Mouse (Mus musculus) forebrain, embryonic 14.5 days (tissue): ENCODE data around the gene Mt3. TPM values are rescaled to one million over a fixed set of nuclear protein-coding genes. Genes with fewer than 3 reads are reported as not detected.

ENCODE experiments used
- ATAC-seq: fragments of 200-750 bp; cut with Nextera tagmentation; 2 replicates; pipeline ENCODE4 v1.8.0; 2017; ENCODE audit warnings: mild to moderate bottlenecking, moderate library complexity
- DNase-seq: peaks from one replicate; pipeline ENCODE4 v3.0.0-alpha.2; 2015; ENCODE audit warnings: low spot score
- H3K27ac ChIP-seq: fragments of 300-500 bp; sonication (generic); 2 replicates; pipeline ENCODE4 v1.5.1; 2014; ENCODE audit warnings: low read depth, mild to moderate bottlenecking, control low read depth, low read length, moderate library complexity
- H3K27me3 ChIP-seq: fragments of 300-500 bp; sonication (generic); replicated peaks from 2 replicates; pipeline ENCODE4 v1.6.1; 2014; ENCODE audit warnings: low read length, control low read depth, mixed read lengths; ENCODE audit not compliant: control insufficient read depth, insufficient read depth
- H3K36me3 ChIP-seq: fragments of 300-500 bp; sonication (generic); 2 replicates; pipeline ENCODE4 v1.6.1; 2014; ENCODE audit warnings: low read length, control low read depth; ENCODE audit not compliant: control insufficient read depth, insufficient read depth
- H3K4me1 ChIP-seq: fragments of 300-500 bp; sonication (generic); 2 replicates; pipeline ENCODE4 v1.6.1; 2014; ENCODE audit warnings: antibody characterized with exemption, low read length, control low read depth; ENCODE audit not compliant: control insufficient read depth, insufficient read depth
- H3K4me2 ChIP-seq: fragments of 300-500 bp; sonication (generic); 2 replicates; pipeline ENCODE4 v1.6.1; 2014; ENCODE audit warnings: mild to moderate bottlenecking, control low read depth, low read length
- H3K4me3 ChIP-seq: fragments of 300-500 bp; sonication (generic); 2 replicates; pipeline ENCODE4 v1.5.1; 2014; ENCODE audit warnings: low read depth, low read length, control low read depth
- H3K9ac ChIP-seq: fragments of 300-500 bp; sonication (generic); 2 replicates; pipeline ENCODE4 v1.6.1; 2014; ENCODE audit warnings: mild to moderate bottlenecking, low read length, control low read depth, moderate library complexity
- H3K9me3 ChIP-seq: fragments of 300-500 bp; sonication (generic); replicated peaks from 2 replicates; pipeline ENCODE4 v1.6.1; 2016; ENCODE audit warnings: low read length, control low read depth, mixed read lengths; ENCODE audit not compliant: control insufficient read depth
- WGBS: fragments of 180-500 bp; shearing (Covaris S2); extraction: QIAGEN DNeasy Blood & Tissue Kit; methylation state at CpG from one replicate; pipeline ENCODE4 v1.1.7; 2014; 5-methylcytosine and 5-hydroxymethylcytosine counted together
- polyA plus RNA-seq: library from polyadenylated mRNA; unstranded; fragments of >200 nt; fragmentation: Nextera tagmentation; extraction: Ambion mirVana; gene quantifications from 2 replicates; pipeline ENCODE4 v1.2.1, GENCODE M21; 2014

Gene Mt3
- polyA plus RNA-seq, 1 experiment from 2014 or later: 306 TPM

DNA sequence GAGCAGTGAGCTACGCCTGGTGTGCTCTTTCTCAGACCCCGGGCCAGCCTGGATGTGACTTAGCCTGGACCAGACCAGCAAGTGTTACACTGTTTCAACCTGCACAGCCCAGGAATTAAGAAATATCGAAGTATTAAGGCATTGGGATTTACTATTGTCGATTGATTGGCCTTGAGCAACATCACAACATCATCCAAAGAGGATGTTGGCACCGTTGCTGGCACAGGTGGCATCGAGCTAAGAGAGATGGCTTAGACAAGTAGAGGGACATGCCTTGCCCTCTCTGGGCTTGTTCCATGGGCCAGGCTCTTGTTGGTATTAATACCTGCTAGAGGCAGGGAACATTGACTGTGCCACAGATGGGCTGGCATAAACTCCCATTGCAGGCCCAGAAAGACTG lies 16.9 kb upstream of the Mt3 start:
- H3K4me1 ChIP-seq: no peaks in the 10 kb centered on the region
- no peak overlapping the region for H3K27ac ChIP-seq

DNA sequence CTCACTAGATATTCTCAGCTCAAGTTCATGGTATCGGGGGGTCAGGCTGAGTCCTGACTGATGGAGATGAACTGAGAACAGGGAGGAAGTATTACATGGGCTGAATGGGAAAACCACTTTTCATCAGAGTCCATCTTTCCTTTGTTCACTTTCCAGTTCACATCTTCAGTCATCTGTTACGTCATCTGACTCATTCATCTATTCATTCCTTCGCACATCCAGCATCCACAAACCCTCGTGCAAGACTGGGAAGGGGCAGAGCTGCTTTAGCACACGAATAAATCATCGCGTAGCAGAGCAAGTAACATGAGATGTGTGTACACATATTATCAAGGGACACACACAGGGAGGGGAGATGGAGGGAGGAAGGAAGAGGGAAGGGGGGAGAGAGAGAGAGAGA lies 16.2 kb upstream of the Mt3 start:
- DNase-seq (no peak), ATAC-seq (no peak)
- Histone ChIP-seq H3K36me3 (no peaks in the 10 kb centered on the region), H3K27ac (no peak overlapping the region), H3K4me3 (no peak overlapping the region), H3K27me3 (no peaks in the 10 kb centered on the region), H3K9ac (no peak overlapping the region), H3K4me1 (no peaks in the 10 kb centered on the region), H3K9me3 (no peaks in the 10 kb centered on the region), H3K4me2 (no peak overlapping the region)
- WGBS: 80% methylated on average over 7 of the region's 7 CpGs

More for the DNA sequence above, 16.9 kb upstream of the Mt3 start:
- Histone ChIP-seq H3K27me3 (no peaks in the 10 kb centered on the region), H3K4me3 (no peak overlapping the region), H3K36me3 (no peaks in the 10 kb centered on the region), H3K9me3 (no peaks in the 10 kb centered on the region), H3K9ac (no peak overlapping the region), H3K4me2 (no peak overlapping the region)
- DNase-seq (no peak), ATAC-seq (no peak)
- 90% methylated on average over 6 of the region's 6 CpGs for WGBS

- WGBS: 64% methylated on average over 6 of the region's 6 CpGs
- Histone ChIP-seq H3K9me3 (no peaks in the 10 kb centered on the region), H3K36me3 (no peaks in the 10 kb centered on the region), H3K4me3 (no peak within 1 kb of the TSS), H3K4me2 (no peak within 1 kb of the TSS), H3K9ac (no peak within 1 kb of the TSS), H3K27ac (no peak within 1 kb of the TSS), H3K27me3 (no peaks in the 10 kb centered on the region), H3K4me1 (no peaks in the 10 kb centered on the region)
- no peak for DNase-seq
- ATAC-seq: no peak
Observed at GRCm38 (mm10) chr8:94136933-94137332, 15.5 kb upstream of the Mt3 start, which contains the start of gene Mt4. Gene Mt4, plus strand, starts transcription at chr8:94137197.

DNA sequence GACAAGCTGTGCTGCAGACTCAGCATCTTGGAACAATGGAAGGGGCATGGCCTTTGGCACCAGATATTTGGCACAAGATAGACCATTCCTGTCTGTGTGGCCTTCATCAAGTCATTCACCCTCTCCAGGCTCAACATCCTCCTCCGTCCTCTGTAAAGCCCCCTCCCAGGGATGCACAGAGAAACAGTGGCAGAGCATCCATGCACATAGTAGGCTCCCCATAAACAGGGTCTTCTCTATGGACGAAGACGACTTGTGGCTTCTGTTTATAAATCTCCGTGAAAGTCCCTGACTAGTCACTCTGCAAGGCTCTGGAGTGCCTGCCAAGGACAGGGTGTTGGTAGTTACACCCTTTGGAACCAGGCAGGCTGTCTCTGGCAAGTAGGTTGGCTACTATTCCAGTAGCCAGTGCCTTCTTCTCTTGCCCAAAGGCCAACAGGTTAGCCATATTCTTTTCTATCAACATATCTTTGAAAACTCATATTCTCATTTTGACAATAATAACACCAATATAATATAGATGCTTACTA lies 12.1 kb upstream of the Mt3 start:
- Histone ChIP-seq H3K4me2 (no peak overlapping the region), H3K27me3 (no peaks in the 10 kb centered on the region), H3K4me1 (no peaks in the 10 kb centered on the region), H3K9me3 (no peaks in the 10 kb centered on the region), H3K9ac (no peak overlapping the region), H3K27ac (no peak overlapping the region), H3K4me3 (no peak overlapping the region), H3K36me3 (no peaks in the 10 kb centered on the region)
- DNase-seq: no peak
- WGBS: 87% methylated on average over 4 of the region's 4 CpGs
- ATAC-seq: no peak

GRCm38 (mm10) chr8:94148236-94148635 lies 4.2 kb upstream of the Mt3 start:
- 38% methylated on average over 5 of the region's 5 CpGs for WGBS
- H3K27ac ChIP-seq: no peak overlapping the region

GRCm38 (mm10) chr8:94150925-94151324 lies 1.5 kb upstream of the Mt3 start:
- no peaks in the 10 kb centered on the region for H3K36me3 ChIP-seq
- H3K9ac ChIP-seq: no peak overlapping the region
- H3K4me2 ChIP-seq: no peak overlapping the region
- ATAC-seq (no peak), DNase-seq (no peak)
- no peak overlapping the region for H3K27ac ChIP-seq
- peaks cover 20% of the 10 kb centered on the region for H3K4me1 ChIP-seq
- H3K27me3 ChIP-seq: no peaks in the 10 kb centered on the region
- H3K9me3 ChIP-seq: no peaks in the 10 kb centered on the region
- WGBS: 75% methylated on average over 5 of the region's 5 CpGs
- H3K4me3 ChIP-seq: no peak overlapping the region

More at GRCm38 (mm10) chr8:94148236-94148635, 4.2 kb upstream of the Mt3 start:
- Histone ChIP-seq H3K4me1 (peaks cover 10% of the 10 kb centered on the region), H3K9me3 (no peaks in the 10 kb centered on the region), H3K4me2 (no peak overlapping the region), H3K36me3 (no peaks in the 10 kb centered on the region), H3K27me3 (no peaks in the 10 kb centered on the region), H3K9ac (no peak overlapping the region), H3K4me3 (no peak overlapping the region)
- DNase-seq (peak; percentile 41), ATAC-seq (no peak)

GRCm38 (mm10) chr8:94153451-94153850 lies 1.0 kb downstream of the Mt3 start:
- no peaks in the 10 kb centered on the region for H3K27me3 ChIP-seq
- no peaks in the 10 kb centered on the region for H3K36me3 ChIP-seq
- H3K4me3 ChIP-seq: peak overlapping the region; percentile 48
- ATAC-seq (peak; percentile 4; the same call in 1 of the 2 replicates), DNase-seq (no peak)
- peak overlapping the region; percentile 68 for H3K9ac ChIP-seq
- H3K4me1 ChIP-seq: peaks cover 20% of the 10 kb centered on the region
- no peaks in the 10 kb centered on the region for H3K9me3 ChIP-seq
- H3K4me2 ChIP-seq: peak overlapping the region; percentile 88
- peak overlapping the region; percentile 77 for H3K27ac ChIP-seq
- 17% methylated on average over 7 of the region's 7 CpGs for WGBS

- no peak overlapping the region for H3K4me3 ChIP-seq
- H3K36me3 ChIP-seq: no peaks in the 10 kb centered on the region
- peak; percentile 72 for DNase-seq
- ATAC-seq: peak; percentile 51
- no peaks in the 10 kb centered on the region for H3K27me3 ChIP-seq
- 18% methylated on average over 6 of the region's 6 CpGs for WGBS
- H3K27ac ChIP-seq: peak overlapping the region; percentile 77
- H3K4me2 ChIP-seq: peak overlapping the region; percentile 88
- no peaks in the 10 kb centered on the region for H3K9me3 ChIP-seq
- H3K4me1 ChIP-seq: peaks cover 20% of the 10 kb centered on the region
- H3K9ac ChIP-seq: no peak overlapping the region
Observed at GRCm38 (mm10) chr8:94154537-94154936, 2.1 kb downstream of the Mt3 start.

DNA sequence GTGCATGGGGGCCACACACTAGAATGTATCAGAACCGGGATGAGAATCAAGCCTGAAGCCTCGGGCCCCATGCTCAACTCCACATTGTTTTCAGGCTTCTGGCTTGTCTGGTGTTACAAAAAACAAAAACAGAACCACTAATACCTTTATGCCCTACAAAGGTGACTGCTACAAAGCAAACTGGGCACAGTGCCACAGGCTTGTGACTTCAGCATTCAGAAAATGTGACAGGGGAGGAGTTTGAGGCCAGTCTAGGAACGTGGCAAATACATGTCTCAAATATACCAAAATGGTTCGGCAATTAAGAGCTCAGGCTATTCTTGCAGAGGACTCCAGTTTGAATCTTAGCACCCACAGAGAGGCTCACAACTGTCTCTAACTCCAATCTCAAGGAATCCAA lies 3.7 kb downstream of the Mt3 start:
- no peaks in the 10 kb centered on the region for H3K9me3 ChIP-seq
- H3K36me3 ChIP-seq: no peaks in the 10 kb centered on the region
- H3K4me1 ChIP-seq: peaks cover 20% of the 10 kb centered on the region
- H3K4me2 ChIP-seq: no peak overlapping the region
- no peak overlapping the region for H3K9ac ChIP-seq
- no peak overlapping the region for H3K4me3 ChIP-seq
- no peaks in the 10 kb centered on the region for H3K27me3 ChIP-seq
- no peak overlapping the region for H3K27ac ChIP-seq
- WGBS: 43% methylated on average over 4 of the region's 4 CpGs
- ATAC-seq (no peak), DNase-seq (no peak)
